Mouse (Mus musculus) testis, postnatal 14 days (tissue): ENCODE measurements at regions not wholly inside any gene's neighbourhood (a gene's known extent, or its start where the extent isn't known, plus 50 kb on each side); places are given as distances from the start of the nearest gene placed in this dataset.
A peak's percentile ranks its signal among the peaks of the same experiment; 100 is the strongest.
"Not testable (repeated sequence)": the region's sequence is repeated elsewhere in the genome, so short reads cannot be mapped to it uniquely, and the experiment has no call there.

ENCODE experiments used
- DNase-seq: peaks from one replicate; pipeline ENCODE4 v3.0.0; 2021; ENCODE audit warnings: low spot score

GRCm38 (mm10) chr14:104208040-104208816 lies 259.6 kb downstream of the Pou4f1 start:
- no peak for DNase-seq

GRCm38 (mm10) chr14:104206602-104207001 lies 261.2 kb downstream of the Pou4f1 start:
- no peak for DNase-seq

- no peak for DNase-seq
Observed at GRCm38 (mm10) chr14:104203239-104203986, 264.4 kb downstream of the Pou4f1 start.

- no peak for DNase-seq
Observed at GRCm38 (mm10) chr14:104193198-104193597, 274.6 kb downstream of the Pou4f1 start.

DNA sequence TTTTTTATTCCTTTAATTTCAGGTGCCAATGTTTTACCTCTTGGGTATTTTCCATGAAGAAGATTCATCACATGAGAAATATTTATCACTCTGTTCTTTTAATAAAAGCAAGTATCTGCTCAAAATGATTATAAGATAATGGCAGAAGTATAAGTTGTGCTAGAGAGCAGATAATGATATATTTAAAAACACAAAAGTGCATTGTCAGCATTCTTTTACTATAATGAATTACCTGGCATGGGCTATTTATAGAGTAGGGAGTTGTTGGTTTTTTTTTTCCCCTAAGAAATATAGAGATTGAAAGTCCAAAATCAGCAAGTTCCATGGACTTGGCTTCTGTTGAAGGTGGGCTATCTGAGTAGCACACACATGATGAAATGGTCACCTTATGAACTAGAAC lies 292.7 kb downstream of the Pou4f1 start:
- no peak for DNase-seq

- no peak for DNase-seq
Observed at GRCm38 (mm10) chr14:104146841-104147240, 302.6 kb upstream of the Ednrb start.

DNA sequence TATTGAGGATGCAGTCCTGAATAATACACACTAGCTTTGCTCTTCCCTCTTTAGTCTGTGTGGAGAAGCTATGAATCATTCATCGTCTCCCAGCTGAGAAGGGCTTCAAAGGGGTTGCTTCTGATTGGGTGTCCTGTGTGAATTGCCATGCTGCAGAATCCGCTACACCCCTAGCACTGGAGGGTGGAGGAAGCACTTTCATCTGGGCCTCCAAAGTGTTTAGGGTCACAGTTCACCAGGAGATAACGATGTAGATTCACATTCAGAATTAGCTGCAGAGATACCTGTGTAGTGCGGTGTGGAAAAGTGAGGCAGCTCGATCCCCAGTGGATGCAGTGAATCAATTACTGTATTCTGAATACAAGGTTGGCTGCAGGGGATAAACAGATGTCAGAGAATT lies 301.2 kb upstream of the Ednrb start:
- DNase-seq: no peak

DNA sequence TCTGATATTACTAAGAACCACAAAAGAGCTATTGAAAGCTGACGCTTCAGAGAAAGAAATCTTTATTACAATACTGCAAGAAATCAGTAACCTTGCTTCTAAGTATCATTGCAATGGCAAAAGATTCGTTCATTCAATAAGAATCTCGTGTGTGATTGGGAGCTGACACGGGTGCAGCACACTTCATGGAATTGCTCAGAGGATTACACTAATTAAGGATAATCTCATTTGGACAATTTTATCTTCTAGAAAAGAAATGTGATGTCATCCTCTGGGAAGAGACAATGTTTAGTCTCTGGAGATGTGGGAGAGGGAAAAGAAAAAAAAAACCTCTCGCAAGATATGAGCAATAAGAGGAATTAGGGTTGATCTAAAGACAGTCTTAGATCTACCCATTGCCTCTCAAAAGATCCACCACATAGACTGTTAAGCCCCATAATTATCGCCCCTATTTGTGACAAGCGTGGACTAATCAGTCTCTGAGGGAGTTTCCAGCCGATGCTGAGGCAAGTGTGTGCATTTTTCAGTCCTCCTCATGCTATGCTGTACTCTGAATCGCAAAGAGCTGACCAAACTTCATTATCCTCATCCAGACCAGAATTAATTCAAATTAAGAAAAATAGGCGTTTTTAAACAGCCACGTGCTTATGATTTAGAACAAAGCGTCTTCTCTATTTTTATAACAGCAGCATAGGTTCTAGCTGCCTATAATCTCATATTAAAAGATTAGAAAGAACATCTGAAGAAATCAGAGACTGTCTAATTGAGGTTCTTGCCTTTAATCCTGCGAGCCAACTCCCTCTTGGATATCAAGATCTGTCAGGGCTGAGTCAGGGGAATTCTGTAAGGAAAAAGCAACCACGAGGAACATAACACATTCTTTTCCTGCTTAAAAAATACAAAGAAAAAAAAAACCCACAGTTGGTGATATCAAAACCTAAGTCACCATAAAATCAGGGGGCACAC lies 271.1 kb upstream of the Ednrb start:
- no peak for DNase-seq

- no peak for DNase-seq
Observed at GRCm38 (mm10) chr14:104114182-104114581, 270.0 kb upstream of the Ednrb start.

DNA sequence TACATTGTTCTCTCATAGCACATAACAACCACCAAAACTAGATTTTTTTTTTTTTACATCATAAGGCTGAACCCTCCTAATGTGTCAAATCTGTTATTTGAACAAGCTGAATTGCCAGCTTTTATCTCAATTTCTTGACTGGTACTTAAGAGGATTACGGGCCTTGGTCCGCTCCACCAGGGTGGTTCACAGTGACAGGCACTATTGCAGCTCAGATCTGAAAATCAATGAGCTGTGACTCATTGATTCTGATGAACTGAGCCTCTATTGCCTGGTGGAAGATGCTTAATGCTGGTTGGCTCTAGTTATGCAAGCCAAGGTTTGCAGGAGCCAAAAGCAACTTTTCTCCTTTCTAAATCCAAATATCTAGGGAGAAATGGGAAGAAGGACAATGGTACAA lies 269.2 kb upstream of the Ednrb start:
- DNase-seq: no peak

GRCm38 (mm10) chr14:104086381-104086780 lies 242.2 kb upstream of the Ednrb start:
- DNase-seq: no peak

- DNase-seq: not testable (repeated sequence)
Observed at GRCm38 (mm10) chr14:104064199-104064598, 220.0 kb upstream of the Ednrb start.

DNA sequence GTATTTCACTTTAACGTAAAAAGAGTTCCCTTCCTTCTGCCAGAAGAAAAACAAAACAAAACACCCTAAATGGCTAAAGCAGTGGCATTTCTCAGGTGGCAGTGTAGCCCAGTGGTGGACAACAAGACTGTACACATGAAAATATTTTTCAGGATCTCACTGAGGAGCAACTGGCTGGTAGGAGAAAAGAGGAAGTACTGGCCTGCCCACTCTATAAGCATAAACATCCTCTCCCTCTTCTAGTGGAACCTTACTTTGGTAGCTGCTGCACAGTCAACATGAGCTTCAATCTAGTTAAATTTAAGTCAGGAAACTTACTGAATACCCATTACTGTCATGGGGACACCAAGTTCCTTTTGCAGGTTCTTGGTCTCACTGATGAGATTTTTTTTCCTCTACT lies 209.5 kb upstream of the Ednrb start:
- no peak for DNase-seq

DNA sequence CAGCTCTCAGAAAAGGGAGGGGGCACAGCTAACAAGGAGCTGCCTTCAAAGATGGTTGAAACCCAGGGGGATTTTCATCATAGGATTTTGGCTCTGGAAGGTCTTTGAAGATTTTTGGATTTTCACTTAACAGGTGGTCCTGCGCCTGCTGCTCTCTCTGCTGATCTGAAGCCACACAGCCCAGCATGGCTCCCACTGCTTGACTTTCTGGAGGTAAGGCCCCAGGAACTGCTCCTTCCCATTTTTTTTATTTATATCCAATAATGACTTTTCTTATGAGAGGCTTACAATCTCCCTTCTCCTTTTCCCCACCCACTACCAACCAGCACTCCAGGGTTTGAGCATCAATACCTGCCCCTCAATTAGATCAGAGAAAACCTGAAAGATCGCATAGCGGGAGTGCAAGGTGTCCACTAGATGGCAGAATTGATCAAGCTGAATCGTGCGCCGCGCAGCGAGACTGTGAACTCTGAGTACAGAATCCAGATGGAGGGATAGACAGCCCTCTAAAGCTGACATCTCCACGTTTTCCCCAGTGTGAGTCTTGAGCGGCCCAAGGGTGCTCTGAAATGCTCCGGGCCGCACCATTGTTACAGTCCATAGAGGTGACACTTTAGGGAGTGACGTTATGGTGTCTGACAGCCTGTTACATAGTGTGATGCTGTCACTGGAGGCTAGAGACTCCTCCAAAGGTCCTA lies 194.6 kb upstream of the Ednrb start:
- DNase-seq: peak; percentile 35

DNA sequence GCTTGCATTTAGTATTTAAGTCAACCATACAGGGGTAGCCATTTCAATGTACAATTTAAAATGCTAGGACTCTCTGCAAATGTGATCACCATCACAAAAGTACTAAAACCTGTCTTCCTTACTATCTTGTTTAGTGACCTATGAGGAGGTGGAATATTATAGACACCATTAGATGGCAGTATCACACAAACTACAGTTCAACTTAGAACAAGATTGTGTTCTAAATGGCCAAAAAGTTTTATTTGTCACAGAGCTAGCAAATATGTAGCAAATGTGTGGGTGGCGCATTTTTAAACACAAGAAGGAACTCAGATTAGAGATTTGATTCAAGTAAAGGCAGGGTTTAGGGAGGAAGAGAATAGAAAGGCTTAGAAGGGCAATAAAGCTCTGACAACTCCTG lies 189.4 kb upstream of the Ednrb start:
- no peak for DNase-seq

GRCm38 (mm10) chr14:104030784-104031470 lies 186.7 kb upstream of the Ednrb start:
- DNase-seq: no peak

DNA sequence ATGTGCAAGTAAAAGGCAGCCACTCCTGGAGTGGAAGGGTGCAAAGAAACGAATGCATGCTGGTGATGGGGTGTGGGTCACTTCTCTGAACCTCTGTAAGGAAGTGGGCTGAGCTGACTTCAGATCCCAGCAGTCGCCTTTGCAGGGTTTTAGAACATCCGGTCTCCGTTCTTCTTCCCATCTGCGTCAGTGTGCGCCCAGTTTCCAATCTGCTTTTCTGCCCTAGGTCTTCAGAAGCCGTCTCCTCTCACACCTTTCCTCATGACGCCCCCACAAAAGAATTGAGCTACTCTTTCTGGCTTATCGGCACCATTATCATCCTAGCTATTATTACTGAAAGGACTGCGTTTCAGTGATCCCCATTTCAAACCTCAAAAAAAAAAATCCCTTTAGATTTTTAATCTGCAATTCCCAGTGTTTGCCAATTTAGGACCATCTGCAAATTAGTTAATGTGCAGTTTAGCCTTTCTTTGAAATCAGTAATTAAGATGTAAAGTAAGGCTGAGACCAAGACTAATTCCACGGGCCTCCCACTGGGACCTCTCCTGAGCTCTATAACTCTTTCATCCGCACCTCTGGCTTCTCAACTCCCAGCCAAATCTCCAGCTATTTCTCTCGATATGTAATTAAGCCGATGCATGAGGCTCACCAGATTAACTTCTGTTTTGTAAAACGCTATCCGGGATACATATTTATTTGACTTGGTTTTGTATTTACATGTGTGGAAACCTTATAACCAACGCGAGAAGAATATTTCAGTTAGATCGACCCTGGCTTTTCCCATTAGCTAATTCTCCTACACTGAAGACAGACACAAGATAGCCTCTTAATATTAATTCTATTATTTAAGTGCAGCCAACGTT lies 185.7 kb upstream of the Ednrb start:
- no peak for DNase-seq

DNA sequence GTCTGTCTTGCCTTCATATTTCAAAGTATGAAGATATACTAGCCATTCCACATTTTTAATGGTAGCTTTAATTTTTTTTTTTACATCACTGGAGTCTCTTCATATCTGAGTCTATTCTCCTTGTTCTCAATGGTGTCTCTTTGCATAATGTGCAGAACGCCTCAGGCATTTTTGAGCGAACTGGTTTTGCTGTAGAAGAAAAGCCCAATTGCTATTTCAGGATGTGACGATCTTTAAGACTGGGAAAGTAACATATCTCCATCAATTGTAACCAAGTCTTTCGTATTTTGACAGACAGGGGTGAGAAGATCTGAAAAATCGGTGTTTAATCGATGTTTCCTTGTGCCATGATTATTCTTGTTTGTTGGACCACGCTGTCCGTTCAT lies 183.7 kb upstream of the Ednrb start:
- no peak for DNase-seq

- peak; percentile 53 for DNase-seq
Observed at GRCm38 (mm10) chr14:104027077-104027899, 183.1 kb upstream of the Ednrb start.
